Mouse (Mus musculus) mesoderm, embryonic 11.5 days (tissue): ENCODE results near the gene Pik3r3.
"Not testable (repeated sequence)": the region's sequence is repeated elsewhere in the genome, so short reads cannot be mapped to it uniquely, and the experiment has no call there.

ENCODE experiments used
- DNase-seq: peaks from one replicate; pipeline ENCODE4 v3.0.0-alpha.2; 2012; ENCODE audit warnings: low read depth, low spot score

Gene Pik3r3

DNA sequence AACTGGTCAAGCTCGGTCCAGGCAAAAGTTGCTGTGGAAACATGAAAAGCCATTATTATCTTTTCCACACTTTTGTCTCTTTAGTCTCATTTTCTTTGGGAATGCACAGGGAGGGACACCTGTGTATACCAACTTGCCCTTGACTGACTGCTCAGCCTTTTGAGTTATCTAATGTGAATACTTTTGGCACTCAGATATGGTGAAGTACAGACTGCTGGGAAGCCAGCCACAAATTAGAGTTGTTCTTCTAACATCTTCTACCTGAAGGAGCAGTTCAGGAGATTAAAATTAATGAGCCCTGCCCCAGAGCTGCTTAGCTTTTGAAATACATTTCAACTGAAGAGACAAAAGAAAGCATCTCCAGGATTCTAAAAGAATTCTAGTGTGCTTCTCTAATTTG lies 2.4 kb upstream of the Pik3r3 start:
- no peak for DNase-seq

DNA sequence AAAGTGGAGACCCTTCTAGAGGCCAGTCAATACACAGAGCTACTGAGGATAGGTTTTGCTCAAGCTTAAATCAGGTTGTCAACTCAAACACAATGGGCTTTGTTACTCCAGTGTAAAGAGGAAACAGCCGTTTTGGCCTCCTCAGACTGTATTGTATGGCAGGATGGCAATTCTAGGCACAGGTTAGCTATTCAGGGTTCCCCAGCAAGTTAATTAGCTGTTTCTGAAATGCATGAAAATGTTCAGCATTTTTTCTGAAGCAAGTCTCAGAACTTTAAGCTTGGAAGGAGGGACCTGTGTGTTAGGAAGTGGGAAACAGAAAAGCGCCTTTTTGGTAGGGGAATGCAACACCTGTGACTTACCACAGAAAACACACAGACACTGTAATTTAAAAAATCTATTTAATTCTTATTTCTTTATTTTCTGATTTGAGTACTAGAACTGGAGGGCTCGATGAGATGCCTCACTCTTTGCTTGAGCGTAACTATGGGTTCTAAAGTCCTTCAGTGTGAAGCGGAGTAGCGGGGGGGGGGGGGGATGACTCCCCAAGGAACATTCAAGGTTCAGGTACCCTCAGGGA lies 1.3 kb upstream of the Pik3r3 start:
- DNase-seq: peak; percentile 27

DNA sequence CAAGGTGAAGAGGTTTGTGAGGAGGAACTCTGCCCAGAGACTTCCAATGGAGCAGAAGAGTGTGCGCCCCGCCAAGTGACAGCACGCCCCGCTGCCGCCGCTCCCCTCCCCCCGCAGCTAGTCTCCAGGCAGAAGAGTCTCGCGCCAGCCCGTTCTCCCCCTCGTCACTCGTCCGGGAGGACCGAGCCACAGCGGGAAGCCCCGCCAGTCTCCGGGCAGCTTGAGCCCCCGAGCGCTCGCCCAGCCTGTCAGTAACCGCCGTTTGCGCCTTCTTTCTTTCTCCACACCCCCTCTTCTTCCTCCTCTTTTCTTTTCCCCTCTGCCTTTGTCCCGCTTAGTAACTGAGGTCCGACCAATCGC lies 658 bp upstream of the Pik3r3 start:
- DNase-seq: no peak

DNA sequence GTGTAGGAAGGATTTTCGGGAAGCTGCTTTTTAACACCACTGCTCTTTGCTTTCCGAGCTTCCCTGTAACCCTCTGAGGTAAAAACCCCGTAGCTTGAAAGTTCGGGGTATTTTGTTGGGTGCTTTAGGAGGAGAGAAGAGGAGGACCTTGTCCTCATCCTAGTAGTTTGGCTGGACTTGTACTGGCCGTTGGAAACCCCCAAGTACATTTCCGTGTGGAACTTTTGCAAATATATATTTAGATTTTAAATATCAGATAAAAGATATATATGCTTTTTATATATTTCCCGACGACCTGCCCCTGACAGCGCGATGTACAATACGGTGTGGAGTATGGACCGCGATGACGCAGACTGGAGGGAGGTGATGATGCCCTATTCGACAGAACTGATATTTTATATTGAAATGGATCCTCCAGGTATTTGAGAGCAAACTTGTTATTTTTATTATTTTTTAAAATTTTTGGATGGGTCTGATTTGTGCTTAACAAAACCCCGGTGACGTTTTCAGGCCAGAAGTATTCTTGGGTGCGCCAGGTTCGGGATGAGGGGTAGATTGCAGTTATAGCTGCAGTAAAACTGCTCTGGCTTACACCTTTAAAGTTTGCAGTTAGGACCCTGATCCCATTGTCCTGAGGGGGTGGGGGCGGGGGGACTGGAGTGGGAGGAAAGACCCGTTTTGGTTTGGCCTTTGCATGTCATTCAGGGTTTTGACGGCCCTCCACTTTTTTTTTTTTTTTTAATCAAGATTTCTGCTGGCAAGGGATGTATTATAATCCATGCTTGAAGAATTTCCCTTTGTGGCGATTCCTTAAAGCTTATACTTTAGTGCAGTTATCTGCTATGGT lies 801 bp downstream of the Pik3r3 start:
- DNase-seq: peak; percentile 65

DNA sequence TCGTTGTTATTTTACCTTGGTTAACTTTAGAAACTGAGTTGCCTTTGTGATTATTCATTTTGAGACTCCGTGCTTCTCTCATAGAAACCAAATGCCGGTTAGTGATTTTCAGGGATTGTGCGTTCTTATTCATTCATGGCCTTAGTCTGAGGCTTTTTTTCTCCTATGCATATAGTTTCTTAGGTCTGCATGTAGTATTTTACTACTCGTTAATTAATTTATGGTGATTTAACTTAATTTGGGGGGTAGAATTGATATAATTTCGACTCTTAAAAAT lies 1.4 kb downstream of the Pik3r3 start:
- DNase-seq: no peak

DNA sequence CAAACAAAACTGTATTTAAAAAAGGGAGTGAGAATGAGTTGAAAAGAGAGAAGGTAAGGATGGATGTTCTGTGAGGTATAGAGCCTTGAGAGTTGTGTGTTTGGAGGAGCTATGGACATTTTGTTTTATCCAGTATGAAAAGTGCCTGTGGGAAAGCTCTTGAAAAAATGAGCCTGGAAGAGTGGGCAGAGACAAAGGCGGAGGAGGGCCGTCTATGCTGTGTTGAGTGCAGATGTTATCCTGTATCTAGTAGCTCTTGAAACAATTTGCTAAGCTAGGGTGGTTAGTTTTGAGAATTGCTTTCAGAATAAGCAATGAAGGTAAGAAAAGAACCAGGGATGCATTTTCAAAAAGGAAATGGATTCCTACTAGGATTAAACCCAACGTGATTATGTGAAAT lies 22.0 kb downstream of the Pik3r3 start:
- DNase-seq: no peak

DNA sequence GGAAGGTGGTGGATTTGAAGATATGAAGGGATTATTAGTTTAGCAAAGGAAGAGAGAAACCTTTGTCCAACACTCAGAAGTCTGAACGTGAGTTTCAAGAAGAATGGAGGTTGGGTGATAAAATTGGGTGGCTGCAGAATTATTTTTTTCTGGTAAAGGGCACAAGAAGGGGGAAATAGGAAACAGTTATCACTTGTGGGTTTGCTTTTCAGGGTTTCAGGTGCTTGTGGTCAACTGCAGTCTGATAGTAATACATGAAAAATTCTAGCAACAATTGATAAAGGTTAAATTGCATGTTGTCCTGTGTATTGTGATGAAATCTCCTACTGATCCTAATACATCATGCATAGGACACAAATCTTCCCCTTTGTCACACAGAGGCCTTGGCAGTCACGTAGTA lies 22.8 kb downstream of the Pik3r3 start:
- no peak for DNase-seq

DNA sequence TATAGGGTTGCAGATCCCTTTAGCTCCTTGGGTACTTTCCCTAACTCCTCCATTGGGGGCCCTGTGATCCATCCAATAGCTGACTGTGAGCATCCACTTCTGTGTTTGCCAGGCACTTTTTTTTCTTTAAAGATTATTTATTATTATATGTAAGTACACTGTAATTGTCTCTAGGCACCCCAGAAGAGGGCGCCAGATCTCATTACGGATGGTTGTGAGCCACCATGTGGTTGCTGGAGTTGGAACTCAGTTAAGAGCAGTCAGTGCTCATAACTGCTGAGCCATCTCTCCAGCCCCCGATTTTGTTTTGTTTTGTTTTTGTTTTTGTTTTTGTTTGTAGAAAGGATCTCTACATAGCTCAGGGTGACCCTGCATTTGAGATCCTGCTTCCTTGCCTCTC lies 24.5 kb downstream of the Pik3r3 start:
- DNase-seq: not testable (repeated sequence)

DNA sequence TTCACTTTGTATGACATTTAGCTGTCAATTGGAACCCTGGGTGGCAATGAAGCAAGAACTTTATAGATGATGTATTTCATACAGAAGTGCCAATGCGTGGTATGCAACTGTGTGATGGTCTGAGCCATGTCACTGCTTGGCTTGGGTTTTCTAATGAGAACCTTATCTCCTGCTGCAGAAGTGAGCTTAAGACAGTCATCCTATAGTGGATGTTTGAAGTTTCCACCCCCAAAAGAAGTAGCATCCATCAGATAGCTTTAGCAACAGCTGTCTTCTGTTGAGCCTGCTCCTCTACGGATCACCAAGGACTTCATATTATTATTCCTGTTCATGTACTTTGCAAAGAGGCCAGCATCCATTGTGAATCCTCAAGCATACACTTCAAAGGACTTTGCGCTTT lies 28.6 kb downstream of the Pik3r3 start:
- no peak for DNase-seq

DNA sequence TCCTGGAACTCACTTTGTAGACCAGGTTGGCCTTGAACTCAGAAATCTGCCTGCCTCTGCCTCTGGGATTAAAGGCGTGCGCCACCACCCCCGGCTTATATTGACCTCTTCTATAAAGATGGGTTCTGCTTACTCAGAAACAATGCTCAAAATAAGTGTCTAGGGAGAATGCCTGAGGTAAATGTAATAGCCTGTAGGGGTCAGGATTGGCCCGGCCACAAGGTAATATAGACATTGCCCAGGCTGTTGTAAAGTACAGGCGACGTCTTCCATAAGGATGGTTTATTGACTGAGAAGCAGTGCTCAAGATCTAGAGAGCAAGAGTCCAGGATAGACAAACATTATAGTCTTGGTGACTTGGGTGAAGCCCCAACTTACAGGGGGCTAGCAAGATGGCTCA lies 46.8 kb downstream of the Pik3r3 start:
- no peak for DNase-seq

DNA sequence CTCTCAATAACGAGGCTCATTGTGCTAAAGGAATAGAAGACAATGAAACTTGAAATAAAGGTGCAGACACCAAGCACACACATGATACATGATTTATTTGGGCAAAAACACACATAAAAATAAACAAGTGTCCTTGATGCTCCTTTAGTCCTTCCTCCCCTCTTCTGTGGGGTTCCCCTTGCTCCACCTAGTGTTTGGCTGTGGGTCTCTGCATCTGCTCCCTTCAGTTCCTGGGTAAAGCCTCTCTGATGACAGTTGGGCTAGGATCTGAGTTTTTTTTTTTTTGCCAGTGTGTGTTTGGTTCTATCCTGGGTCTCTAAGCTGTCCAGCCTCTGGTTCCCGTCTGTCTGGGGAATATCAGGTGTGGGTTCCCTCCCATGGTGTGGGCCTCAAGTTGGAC lies 60.8 kb downstream of the Pik3r3 start:
- no peak for DNase-seq

DNA sequence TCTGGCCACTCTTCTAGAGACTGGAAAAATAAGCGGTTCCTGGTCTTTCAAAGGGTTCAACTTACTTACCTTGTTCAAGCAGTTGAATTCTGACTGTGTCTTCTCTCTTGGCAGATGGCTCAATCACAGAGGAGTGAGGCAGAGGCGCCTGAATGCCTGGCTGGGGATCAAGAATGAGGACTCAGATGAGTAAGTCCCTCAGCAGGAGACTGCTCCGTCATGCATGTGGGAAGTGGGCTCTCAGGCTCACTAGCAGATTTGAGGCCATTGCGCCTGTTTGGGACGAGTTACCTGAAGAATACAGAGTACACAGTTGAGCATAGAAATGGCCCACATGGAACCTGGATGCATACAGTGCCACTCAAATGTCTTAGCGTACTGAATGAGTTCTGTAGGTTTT lies 70.1 kb downstream of the Pik3r3 start:
- DNase-seq: no peak

DNA sequence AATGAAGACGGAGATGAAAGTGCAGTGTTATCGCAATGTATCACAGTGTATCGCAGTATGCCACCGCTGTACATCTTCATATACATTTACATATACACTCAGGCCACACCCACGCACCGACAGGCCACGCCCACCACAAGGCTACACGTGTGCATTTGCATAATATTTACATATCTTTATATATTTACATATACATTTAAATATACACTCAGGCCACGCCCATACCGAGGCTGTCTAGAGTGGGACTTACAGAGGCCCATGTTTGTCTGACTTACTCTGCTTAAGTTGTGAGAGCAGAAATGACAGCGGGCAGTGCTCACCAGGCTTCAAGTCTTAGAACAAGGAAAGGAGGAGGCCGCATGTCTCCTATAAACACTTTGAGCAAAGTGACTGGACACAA lies 71.9 kb downstream of the Pik3r3 start:
- DNase-seq: no peak

DNA sequence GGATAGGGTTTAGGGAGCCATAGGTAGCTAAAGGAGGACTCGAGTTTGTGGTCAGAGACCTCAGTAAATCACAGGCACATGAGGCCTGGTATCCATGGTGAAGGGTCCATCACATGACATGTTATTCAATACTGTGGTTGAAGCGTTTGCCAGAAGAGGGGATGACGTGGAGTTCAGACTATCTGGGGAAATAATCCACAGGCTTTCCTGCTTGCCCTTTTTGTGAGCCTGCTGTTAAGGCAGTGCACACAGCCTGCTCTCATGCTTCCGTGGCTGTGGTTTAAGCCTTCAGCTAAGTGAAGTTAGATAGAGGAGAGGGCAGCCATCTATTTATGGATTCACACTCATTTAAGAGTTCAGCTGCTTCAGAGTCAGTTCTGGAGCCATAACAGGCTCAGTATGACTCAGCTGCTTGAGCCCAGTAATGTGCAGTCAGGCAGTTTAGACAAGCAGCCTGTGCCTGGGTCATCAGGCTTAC lies 79.5 kb downstream of the Pik3r3 start:
- DNase-seq: no peak

DNA sequence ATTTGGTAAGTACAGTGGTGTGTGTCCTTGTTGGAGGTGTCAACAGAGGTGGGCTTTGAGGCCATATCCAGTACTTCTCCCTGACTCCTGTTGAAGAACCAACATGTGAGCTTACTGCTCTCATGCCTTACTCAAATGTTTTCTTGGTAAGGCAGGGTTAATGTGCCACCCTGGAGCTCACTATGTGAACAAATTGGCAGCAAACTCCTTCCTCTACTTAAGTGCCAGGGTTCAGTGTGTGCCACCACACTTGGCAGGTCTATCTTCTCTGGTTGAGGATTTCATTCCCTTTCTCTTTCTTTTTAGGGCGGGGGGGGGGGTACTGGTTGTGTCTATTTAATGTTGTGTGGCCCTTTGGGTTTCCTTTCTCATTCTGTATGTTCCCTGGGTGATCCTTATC lies 83.1 kb downstream of the Pik3r3 start:
- no peak for DNase-seq

DNA sequence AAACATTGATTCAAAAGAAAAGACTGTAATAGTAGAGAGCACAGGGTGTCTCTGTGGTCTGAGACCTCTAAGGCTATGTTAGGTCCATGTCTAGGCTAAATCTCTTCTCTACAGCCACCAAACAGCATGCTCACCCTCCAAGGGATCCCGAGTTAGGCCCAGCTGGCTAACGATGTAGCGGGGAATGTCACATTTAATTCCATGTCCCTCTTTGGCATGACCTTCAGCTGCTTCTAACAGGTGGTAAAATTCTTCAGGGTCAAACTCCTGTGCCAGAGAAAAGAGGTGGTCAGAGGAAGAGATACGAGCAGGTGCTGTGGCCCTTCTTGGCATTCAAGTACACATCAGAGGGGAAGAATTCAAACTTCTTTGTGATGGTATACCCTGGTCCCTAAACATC lies 96.2 kb downstream of the Pik3r3 start:
- no peak for DNase-seq

DNA sequence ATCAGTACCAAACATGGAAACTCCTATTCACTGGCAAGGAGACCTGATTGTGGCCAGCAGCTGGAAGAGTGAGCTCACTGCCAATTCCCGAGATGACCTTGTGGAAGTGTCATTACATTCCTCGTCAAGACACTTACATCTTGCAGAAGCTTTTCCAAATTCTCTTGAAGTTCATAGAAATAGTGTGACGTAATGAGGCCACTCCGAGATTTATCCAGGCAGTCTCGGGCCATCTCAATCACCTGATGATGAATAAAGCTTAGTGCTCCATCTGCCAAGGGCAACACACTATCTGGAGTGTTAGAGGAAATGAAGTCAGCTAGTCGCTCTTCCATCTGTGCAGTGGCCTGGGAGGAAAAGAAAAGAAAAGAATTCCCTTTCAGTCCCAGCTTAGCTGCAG lies 100.7 kb downstream of the Pik3r3 start:
- DNase-seq: no peak

DNA sequence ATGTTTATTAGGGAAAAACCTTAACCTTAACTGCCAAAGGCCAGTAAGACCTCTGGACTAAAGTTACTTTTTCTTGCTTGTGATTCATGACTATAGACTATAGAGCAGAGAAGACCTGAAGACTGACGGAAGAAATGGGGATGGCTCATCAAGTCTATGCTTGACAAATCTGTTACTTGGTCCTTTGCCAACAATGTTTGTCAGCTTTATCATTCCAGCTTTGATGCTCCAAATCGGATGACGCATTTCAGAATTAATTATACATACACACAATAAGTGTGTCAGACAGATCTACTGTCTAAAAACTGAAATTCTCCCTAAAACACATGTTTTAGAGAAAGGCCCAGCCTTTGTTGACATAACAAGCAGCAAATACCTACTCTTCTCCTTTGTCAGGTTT lies 107.8 kb downstream of the Pik3r3 start:
- DNase-seq: no peak

DNA sequence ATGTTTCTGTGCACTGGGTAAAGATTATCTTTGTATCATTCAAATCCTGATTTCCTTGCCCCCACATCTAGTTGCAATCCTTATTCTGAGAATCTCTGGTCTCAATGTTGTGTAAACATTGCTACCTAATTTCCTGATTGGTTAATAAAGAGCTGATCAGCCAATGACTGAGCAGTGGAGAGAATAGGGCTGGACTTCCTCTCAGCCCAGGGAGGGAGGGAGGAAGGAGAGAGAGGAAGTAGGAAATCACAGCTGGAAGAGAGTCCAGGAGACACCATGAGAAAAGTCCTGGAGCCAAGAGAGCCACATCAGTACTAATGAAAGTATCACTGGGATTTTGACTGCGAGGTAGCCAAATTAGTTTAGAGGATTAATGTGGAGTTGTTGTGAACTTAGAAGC lies 114.9 kb downstream of the Pik3r3 start:
- no peak for DNase-seq

DNA sequence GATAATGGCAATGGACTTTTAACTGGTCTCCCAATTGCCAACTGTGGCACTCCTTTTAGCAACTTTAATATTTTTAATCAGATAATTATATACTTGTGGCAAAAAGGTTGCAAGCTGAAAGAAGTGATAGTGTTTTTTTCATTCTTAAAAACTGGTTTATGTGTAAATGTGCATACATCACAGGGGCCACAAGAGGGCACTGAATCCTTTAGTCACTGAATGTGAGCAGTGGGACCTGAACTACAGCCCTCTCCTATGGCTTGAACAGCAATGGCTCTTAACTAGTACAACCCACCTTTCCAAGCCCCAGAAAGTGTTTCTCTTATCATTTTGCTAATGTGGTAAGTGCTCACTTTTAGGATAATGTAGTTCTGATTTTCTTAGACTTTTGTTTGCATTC lies 120.7 kb downstream of the Pik3r3 start:
- DNase-seq: peak; percentile 61

DNA sequence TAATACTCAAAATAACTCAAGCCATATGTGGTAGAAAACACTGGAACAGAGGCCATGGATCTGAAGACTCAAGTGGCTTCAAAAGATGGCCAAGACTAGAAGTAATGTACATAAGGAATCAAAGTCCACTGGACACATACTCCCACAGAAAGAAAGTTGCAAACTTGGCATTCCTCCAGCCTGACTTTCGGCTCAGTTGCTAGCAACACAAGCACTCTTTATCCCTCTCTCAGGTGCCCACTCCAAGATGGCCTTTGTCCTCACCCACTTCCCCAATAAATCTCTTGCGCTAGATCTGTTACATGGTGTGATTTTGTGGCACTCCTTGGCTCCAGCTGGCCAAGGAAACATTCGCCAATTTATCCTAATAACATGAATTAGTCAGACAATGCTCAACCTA lies 131.1 kb downstream of the Pik3r3 start:
- DNase-seq: no peak
